Mouse (Mus musculus) embryo, embryonic 10 days (tissue): ENCODE data around the gene Gm16181.

ENCODE experiments used
- DNase-seq: peaks from one replicate; pipeline ENCODE4 v3.0.0-alpha.2; 2015; ENCODE audit warnings: low spot score

Gm16181 gene

DNA sequence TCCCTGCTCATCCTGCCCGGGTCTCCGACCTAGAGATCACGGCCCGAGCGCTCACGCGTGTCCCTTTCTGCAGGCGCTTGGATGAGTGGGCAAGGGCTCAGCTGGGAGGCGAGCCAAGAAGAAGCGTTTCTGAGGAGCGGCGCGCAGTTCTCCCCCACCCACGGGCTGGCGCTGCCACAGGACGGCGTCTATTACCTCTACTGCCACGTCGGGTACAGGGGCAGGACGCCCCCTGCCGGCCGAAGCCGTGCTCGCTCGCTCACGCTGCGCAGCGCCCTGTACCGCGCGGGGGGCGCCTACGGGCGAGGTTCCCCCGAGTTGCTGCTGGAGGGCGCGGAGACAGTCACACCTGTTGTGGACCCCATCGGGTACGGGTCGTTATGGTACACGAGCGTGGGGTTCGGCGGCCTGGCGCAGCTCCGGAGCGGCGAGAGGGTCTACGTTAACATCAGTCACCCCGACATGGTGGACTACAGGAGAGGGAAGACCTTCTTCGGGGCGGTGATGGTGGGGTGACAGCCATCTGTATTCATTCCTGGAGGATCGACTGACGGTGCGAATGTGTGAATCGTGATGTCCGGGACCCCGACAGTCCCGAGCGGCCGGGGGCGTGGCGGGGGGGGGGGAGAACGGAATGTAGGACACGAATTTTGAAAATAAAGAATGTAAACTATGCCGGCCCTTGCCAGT lies 24.9 kb upstream of the Gm16181 start:
- peak; percentile 86 for DNase-seq

DNA sequence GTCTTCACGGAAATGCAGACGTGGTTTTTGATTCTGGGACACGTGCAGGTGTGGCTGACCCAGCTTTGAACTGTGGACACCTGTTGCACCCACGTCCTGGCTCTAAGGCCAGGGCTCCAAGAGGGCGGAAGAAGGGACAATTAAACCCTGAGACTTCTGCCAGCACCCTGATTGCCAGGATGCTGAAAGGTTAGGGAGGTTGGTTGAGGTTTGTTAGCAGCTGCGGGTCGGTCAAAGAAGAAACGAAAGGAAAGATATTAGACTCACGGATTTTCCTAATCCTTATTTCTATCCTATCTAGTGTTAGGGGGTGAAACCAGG lies 24.4 kb upstream of the Gm16181 start:
- DNase-seq, result no peak

DNA sequence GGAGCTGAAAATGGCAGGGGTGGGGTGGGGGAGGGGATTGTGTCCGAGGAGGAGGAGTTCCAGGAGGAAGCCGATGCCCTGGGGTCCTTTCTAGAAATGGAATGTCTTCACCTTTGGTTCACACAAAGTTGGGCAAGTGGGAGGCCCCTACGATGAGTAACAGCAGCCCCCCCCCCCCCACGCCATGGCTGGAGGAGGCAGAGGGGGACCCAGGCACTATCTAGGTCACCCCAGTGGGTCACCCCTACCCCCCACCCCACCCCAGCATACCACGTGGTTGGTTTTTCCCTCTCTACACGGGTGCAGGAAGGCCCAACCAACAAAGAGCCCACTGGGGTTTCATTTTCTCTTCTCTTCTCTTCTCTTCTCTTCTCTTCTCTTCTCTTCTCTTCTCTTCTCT lies 23.5 kb upstream of the Gm16181 start:
- DNase-seq, result no peak

DNA sequence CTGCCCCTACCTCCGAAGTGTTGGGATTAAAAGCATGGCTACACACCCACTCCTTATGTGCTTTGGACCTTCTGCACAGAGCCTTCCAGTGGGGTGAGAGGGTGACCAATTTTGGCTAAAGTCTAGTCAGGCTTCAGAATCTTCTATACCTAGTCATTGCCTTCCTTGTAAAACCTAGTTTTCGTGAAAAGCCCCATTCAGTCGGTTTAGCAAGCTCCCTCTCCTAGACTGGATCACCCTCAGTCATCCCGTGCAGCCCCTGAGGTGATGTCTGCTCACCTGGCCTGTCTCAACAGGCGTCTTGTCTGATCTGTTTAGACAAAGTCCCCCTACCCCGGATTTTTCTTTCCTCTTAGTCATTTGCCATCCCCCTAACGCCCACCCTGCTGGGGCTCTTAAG lies 22.6 kb upstream of the Gm16181 start:
- DNase-seq, result no peak

DNA sequence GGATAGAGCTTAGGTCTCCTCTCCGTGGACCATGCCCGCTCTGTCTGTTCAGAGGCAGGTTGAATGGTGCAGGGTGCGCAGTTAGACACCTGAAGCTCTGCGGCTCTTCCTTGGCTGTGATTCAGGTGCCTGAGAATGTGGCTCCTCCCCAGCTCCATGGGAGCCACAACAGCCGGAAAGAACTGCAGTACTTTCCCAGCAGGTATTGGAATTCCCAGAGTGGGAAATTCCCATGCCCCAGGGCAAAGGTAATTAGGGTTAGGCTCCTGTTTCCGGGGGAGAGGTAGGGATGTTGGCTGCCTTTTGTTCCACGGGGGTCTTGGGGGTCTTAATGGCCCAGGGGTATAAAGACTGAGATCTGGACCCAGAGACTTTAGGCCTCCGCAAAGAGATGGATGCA lies 21.7 kb upstream of the Gm16181 start:
- DNase-seq, result no peak

DNA sequence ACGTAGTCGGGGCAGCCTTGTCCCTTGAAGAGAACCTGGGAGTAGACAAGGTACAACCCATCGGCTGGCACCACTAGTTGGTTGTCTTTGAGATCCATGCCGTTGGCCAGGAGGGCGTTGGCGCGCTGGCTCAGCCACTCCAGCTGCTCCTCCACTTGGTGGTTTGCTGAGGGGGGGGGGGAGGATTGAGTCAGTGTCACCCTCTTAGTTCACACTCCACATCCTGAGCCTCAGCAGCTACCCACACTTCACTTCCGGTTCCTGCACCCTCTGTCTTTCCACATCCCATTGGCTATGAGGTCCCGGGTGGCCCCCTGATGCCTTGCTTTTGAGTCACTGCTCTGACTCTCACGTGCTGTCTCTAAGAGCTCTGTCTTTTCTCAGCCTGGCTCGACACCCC lies 20.2 kb upstream of the Gm16181 start:
- DNase-seq, result no peak

DNA sequence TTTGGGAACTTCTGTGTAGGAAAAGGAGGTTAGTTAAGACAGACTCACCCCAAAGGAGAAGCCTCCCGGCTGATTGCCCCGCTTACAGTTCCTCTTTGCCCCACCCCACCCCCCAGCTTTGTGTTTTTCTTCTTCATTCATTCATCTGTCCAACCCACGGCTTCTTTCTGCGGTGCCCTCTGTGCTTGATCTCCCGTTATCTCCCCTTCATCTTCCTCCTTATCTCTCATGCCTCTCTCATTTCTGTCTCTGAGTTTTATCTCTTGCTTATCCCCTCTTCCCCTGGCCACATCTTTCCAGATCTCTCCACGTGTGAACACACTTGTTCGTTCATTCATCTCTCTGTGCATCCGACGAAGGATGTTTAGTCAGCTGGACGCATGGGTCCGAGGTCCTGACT lies 19.5 kb upstream of the Gm16181 start:
- DNase-seq, result no peak

DNA sequence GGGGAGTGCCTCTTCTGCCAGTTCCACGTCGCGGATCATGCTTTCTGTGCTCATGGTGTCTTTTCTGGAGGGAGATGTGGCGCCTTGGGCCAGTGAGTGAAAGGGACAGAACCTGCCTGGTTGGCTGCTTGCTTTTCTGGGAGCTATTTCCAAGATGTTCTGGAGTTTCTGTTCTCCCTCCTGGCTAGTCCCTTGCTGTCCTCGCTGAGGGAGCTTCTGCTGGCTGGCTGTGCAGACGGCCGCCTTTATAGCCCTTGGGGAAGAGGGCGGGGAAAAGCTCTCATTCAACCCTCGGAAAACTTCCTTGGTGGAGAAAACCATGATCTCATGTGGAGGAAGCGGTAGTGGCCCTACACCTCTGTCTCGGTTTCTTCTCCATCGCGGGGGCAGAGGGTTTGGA lies 18.8 kb upstream of the Gm16181 start, which contains the start of gene Tnf:
Tnf (minus strand) TSS at position 221 of the 400 bp plus-strand sequence.
- no peak for DNase-seq

DNA sequence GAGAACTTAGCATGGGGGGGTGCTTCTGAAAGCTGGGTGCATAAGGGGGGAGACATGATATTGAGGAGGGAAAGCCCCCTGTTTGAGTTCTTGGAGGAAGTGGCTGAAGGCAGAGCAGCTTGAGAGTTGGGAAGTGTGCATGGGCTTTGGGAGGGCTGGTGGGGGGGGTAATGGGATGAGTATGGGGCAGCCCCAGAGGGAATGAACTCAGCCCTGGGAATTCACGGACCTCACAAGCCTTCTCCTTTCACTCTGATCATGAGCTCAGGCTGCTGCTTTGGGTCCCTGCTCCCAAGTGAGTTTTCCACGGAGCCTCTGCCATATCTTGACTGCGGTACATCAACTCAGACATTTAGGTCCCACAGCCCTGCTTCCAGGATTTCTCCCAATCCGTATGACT lies 18.2 kb upstream of the Gm16181 start:
- DNase-seq, result no peak

DNA sequence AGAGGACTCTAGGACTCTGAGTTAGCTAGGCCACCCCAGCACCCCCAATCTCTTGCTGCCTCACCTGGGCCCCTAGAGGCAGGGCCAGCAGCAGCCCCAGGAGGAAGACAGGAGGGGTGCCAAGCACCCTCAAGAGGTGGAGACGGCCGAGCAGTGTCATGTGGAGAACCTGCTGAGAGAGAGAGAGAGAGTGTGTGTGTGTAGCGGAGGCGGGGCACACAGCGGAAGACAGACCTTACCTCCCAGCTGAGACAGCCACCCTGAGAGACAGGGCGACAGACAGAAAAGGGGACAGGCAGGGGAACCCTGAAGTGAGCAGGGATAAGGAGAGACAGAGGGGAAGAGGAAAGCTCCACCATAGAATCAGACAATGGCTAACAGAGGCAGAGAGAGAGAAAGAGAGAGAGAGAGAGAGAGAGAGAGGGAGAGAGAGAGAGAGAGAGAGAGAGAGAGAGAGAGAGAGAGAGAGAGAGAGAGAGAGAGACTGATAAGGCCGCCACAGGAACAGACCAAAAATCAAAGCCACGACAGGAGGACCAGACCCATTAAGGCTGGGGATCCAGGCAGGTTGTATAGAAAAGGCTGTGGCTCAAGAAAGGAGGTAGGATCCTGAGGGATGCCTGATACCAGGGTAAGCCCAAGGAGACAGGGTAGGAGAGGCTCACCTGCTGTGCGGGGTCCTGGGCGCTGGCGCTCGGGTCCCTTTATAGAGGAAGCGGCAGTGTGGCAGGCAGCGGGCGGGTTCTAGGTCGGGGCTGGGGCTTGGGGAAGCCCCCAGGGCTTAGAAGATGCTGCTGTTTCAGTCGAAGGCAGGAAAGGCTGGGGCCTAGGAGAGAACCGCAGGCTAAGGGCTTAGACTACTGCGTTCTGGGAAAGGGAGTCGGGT lies 15.9 kb upstream of the Gm16181 start, which contains the start of gene Lta:
Lta (minus strand) TSS at position 858 of the 886 bp plus-strand sequence.
- no peak for DNase-seq

DNA sequence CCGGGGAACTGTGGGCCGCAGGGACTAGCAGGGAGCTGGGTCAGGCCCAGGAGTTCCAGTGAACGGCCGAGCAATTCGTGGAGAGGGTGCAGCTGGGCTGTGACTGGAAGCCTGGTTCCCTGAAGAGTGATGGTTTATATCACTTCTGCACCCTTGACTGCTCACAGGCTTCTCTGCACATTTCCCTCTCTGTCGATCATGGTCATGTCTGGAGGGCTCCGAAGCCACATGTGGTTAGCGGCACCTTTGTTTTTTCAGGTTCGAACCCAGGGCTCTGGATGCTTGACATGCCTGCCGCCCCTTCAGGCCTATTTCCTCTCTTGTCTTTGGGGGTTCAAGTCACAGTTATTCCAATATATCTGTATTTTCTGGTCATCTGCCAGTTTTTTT lies 15.3 kb upstream of the Gm16181 start:
- DNase-seq, result no peak

DNA sequence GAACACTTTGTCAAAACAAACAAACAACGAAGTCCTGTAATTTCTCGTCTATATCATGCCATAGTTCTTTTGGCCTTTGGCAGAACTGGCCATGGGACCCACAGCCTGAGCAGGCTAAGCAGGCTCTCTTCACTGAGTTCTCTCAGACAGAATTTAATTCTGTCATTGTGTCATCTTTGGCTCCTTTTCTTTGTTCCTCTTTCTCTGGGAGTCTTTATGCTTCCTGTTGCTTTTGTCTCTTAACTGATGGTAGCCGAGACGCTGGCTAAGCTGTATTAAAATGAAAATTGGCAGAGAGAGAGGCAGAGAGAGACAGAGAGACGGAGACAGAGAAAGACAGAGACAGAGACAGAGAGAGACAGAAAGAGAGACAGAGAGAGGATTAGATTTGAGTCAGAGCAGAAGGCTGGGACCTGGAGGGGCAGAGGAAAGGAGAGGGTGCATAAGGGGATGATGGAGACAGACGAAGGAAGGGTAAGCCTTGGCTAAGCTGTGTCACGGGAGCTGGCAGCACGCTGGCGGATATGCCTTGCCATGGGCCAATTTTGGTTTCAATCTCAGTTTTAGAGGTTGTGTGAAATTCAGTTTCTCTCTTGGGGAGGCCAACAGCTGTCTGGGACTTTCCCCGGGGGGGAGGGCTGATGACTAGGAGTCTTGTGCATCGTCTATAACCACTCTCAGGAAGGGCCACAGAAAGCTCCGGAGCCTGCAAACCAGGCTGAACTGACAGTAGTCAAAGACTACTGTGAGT lies 10.7 kb upstream of the Gm16181 start:
- DNase-seq, result no peak

DNA sequence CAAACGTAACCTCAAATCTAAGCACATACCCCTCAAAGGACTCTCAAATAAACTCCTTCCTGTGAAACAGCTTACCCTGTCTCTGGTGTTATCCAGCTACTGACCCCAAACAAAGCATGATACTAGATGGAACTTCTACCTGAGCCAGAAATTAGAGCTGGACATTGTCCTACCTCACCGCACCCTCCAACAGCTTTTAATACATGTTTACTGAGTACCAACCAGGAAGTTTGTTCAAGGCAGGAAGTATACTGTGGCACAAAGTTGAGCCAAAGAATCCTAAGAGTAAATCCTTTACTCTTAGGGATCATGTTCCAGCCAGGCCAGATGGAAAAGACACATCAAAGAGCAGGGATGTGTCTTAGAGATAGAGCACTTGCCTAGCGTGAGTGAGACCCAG lies 10.0 kb upstream of the Gm16181 start:
- no peak for DNase-seq

DNA sequence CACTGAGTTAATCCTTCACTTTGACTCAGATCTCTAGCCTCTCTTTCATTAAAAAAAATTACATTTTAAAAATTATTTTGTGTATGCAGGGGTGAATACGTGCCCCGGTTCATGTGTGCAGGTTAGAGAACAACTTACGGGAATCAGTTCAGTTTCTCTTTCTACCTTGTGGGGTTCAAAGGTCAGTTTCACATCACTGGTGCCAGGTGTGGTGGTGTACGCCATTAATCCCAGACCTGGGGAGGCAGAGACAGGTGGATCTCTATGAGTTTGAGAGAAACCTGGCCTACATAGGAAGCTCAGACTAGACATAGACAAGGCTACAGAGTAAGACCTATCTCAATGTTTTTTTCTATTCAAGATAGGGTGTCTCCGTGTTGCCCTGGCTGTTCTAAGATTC lies 7.6 kb upstream of the Gm16181 start:
- no peak for DNase-seq

DNA sequence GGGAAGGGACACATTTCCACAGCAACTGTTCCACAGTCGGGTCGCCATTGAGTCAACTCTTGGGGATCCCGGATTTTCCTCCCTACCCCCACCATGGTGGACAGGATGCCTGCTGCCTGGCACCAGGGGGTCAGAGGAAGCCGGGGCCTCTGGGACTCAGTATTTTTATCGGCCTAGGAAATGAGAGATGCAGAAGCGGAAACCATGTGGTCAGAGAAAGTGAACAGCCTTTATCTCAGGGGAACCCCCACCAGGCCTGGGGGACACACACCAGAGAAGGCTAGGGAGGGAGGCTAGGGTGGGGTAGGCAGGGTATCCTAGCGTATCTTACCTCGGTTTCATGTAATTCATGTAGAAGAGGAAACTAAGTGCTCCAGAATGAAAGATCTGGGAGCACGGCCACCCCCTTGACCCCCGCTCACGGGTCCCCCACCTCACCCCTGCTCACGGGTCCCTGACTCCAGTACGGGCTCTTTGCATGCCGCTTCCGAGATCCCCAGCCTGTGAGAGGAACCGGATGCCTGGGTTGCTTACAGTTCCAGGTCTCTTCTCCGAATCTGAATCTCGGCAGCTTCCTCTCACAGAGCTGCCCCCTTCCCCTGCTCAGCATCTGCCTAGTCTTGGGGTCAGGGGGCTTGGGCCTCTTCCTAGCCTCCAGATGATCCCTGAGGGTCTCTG lies 2.0 kb upstream of the Gm16181 start:
- no peak for DNase-seq

DNA sequence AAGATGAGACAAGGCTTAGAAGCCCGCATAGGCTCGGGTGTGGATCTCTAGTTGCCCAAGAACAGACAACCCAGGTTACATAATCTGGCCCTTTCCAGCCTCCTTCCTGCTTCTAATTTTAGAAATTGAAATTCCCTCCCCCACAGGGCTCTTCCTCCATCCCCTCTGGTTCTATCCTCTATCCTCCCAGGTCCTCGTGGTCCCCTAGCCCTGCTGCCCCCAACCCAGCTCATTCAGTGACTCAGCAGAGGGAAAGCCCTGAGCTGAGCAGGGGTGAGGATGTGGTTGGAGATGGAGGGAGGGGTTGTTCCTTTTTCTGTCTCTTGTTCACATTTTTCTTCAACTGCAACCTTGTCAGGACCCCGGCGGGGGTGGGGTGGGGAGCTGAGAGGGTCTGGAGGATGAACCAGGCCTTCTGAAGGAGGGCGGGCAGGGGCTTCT lies 1.0 kb upstream of the Gm16181 start:
- no peak for DNase-seq

DNA sequence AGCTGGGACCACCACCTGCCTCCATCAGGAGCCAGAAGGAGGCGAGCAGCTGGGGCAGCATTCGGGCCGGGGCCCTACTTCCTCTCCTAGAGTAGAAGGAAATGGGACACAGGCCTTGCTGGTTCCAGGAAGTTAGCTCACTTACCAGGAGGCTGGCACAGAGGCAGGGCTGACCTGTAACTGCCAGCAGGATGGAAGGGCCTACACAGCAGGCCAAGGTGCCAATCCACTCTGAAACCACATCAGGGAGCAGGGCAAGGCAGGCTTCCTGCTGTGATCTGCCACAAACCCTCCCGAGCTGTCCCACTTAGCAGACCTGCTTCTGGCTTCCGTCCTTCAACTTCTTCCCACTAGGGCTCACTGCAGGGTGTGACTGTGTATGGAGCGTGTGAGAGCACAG lies 1.7 kb downstream of the Gm16181 start:
- DNase-seq, result no peak

DNA sequence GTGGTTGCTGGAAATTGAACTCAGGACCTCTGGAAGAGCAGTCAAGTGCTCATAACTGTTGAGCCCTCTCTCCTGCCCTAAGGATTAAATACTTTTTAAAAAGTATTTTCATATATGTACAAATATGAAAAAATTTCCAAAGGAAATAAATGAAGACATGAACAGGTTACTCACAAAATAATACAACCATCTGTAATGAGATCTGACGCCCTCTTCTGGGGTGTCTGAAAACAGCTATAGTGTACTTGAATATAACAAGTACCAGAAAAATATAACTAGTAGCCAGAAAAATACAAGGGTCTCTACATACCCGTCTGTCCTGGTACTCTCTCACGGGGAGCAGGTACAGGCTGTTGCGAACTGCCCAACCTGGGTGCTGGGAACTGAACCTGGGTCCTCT lies 4.0 kb downstream of the Gm16181 start:
- DNase-seq, result no peak

DNA sequence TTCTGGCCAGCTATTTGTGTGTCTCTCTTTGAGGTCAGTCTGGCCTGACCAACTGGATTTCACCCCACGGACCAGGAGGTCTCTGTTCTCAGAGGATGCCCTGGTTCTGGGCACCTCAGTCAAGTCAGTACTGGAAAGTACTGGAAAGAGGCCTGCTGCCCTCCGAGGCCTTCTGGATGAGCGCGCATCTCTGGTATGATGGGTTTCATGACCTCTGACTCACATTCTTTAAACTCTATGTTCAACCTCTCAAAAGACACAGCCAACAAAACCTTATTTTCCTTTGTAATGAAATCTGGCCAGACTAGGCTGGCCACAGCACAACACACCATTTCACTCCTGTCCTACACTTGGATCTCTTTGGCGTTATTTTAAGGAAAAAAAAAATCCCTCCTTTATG lies 4.8 kb downstream of the Gm16181 start:
- DNase-seq, result no peak

DNA sequence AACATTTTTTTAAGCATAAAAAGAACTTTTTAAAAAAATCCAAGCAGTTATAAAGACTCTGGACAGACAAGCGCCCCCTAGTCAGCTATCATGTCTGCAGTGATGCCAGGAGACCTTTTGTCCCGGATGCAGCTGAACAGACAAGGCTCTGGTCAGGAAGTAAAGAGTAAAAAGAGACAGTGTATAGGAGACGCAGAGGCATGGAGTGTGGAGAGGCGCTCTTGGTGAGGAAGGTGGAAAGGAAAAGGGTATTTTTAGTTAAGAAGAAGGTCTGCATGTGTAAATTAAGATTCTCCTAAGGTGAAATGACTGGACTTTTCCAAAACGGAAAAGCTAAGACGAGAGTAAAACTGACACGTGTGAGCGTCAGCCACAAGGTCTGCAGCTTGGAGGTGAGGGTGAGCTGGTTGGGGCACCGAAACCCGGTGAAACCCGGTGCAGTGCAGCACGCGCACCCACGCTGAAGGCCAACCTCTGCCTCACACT lies 6.0 kb downstream of the Gm16181 start:
- no peak for DNase-seq

DNA sequence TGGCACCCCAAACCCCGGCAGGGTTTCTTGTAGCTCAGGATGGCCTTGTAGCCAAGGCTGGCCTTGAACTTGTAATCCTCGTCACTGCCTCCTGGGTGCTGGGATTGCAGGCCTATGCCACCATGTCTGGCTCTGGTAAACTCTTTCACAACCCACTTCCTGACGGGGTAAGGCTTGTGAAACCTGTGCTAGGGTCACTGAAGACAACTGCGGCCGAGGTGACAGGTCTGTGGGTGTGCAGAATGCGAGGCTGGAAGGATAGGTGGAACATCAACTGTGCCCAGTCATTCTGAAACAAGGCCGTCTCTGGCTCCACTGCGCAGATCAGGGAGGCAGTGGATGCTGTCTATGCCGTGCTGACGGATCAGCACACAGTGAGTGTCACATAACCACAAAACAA lies 10.4 kb downstream of the Gm16181 start:
- DNase-seq, result no peak

DNA sequence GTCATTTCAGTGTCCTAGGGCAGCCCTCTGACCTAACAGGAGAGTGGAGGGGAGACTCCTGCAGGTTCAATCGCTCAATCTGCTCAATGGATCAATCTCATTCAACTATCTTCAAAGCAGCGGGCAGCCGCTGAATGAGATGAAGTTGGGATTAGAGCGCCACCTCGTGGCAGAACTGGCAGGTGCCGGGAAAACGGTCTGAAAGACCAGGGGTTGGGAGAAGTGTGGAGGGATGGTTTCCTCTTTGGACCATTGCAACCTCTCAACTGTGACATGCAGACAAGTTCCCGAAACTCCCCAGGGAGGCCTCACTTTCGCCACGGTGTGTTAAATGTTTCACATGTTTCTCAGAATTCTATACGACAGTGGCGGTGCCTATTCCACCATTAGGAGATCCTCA lies 11.4 kb downstream of the Gm16181 start:
- DNase-seq, result peak; percentile 89
